Mouse (Mus musculus): Measurements from ENCODE around the gene Lrmp. TPM values are rescaled to one million over a fixed set of nuclear protein-coding genes. Genes with fewer than 3 reads are reported as not detected.
"Not testable (repeated sequence)": the region's sequence is repeated elsewhere in the genome, so short reads cannot be mapped to it uniquely, and the experiment has no call there.

Gene Lrmp
- polyA plus RNA-seq, 1 experiment, result 1.9 TPM

- no peak overlapping the region for H3K27ac ChIP-seq (replicated peaks; ENCODE audit: low read depth, low read length)
- H3K4me1 ChIP-seq (ENCODE audit: control insufficient read depth, insufficient read depth, insufficient read length, low read length), result no peaks in the 10 kb centered on the region
Measured at GRCm38 (mm10) chr6:145090201-145090863, 25.1 kb upstream of the Lrmp start.

GRCm38 (mm10) chr6:145090928-145091327 is 24.5 kb upstream of the Lrmp start:
- no peak overlapping the region for H3K27ac ChIP-seq (replicated peaks; ENCODE audit: low read depth, low read length)
- no peak overlapping the region for H3K4me3 ChIP-seq (ENCODE audit: insufficient read depth, low read depth, low read length)
- no peaks in the 10 kb centered on the region for H3K4me1 ChIP-seq (ENCODE audit: control insufficient read depth, insufficient read depth, insufficient read length, low read length)

More at GRCm38 (mm10) chr6:145090201-145090863, 25.1 kb upstream of the Lrmp start:
- no peak overlapping the region for H3K4me3 ChIP-seq (ENCODE audit: insufficient read depth, low read depth, low read length)

- no peaks in the 10 kb centered on the region for H3K4me1 ChIP-seq (ENCODE audit: control insufficient read depth, insufficient read depth, insufficient read length, low read length)
- H3K27ac ChIP-seq (replicated peaks; ENCODE audit: low read depth, low read length), result no peak overlapping the region
- H3K4me3 ChIP-seq (ENCODE audit: insufficient read depth, low read depth, low read length), result no peak overlapping the region
Measured at GRCm38 (mm10) chr6:145091998-145092397, 23.5 kb upstream of the Lrmp start.

GRCm38 (mm10) chr6:145093038-145093622 is 22.3 kb upstream of the Lrmp start:
- not testable (repeated sequence) for H3K4me3 ChIP-seq (ENCODE audit: insufficient read depth, low read depth, low read length); H3K27ac ChIP-seq (replicated peaks; ENCODE audit: low read depth, low read length); H3K4me1 ChIP-seq (ENCODE audit: control insufficient read depth, insufficient read depth, insufficient read length, low read length)

- Histone ChIP-seq H3K4me1 (ENCODE audit: control insufficient read depth, insufficient read depth, insufficient read length, low read length) (no peaks in the 10 kb centered on the region), H3K27ac (replicated peaks; ENCODE audit: low read depth, low read length) (no peak overlapping the region), H3K4me3 (ENCODE audit: insufficient read depth, low read depth, low read length) (no peak overlapping the region)
Measured at GRCm38 (mm10) chr6:145094431-145094830, 21.0 kb upstream of the Lrmp start.

GRCm38 (mm10) chr6:145100923-145101322 is 14.5 kb upstream of the Lrmp start:
- Histone ChIP-seq H3K27ac (replicated peaks; ENCODE audit: low read depth, low read length) (no peak overlapping the region), H3K4me3 (ENCODE audit: insufficient read depth, low read depth, low read length) (no peak overlapping the region), H3K4me1 (ENCODE audit: control insufficient read depth, insufficient read depth, insufficient read length, low read length) (peaks cover 3% of the 10 kb centered on the region; the same call in 1 of the 2 replicates)

- no peak overlapping the region for H3K27ac ChIP-seq (replicated peaks; ENCODE audit: low read depth, low read length)
- no peak overlapping the region for H3K4me3 ChIP-seq (ENCODE audit: insufficient read depth, low read depth, low read length)
- H3K4me1 ChIP-seq (ENCODE audit: control insufficient read depth, insufficient read depth, insufficient read length, low read length), result peaks cover 3% of the 10 kb centered on the region; the same call in 1 of the 2 replicates
Measured at GRCm38 (mm10) chr6:145104241-145104939, 11.1 kb upstream of the Lrmp start.

- Histone ChIP-seq H3K4me3 (ENCODE audit: insufficient read depth, low read depth, low read length) (no peak overlapping the region), H3K27ac (replicated peaks; ENCODE audit: low read depth, low read length) (no peak overlapping the region)
Measured at GRCm38 (mm10) chr6:145105439-145105838, 10.0 kb upstream of the Lrmp start.

GRCm38 (mm10) chr6:145106163-145106842 is 9.2 kb upstream of the Lrmp start:
- no peak overlapping the region for H3K27ac ChIP-seq (replicated peaks; ENCODE audit: low read depth, low read length)

More at GRCm38 (mm10) chr6:145105439-145105838, 10.0 kb upstream of the Lrmp start:
- peaks cover 3% of the 10 kb centered on the region; the same call in 1 of the 2 replicates for H3K4me1 ChIP-seq (ENCODE audit: control insufficient read depth, insufficient read depth, insufficient read length, low read length)

GRCm38 (mm10) chr6:145110786-145111185 is 4.7 kb upstream of the Lrmp start:
- H3K27ac ChIP-seq (replicated peaks; ENCODE audit: low read depth, low read length), result no peak overlapping the region
- no peak overlapping the region for H3K4me3 ChIP-seq (ENCODE audit: insufficient read depth, low read depth, low read length)
- H3K4me1 ChIP-seq (ENCODE audit: control insufficient read depth, insufficient read depth, insufficient read length, low read length), result no peaks in the 10 kb centered on the region

More at GRCm38 (mm10) chr6:145106163-145106842, 9.2 kb upstream of the Lrmp start:
- Histone ChIP-seq H3K4me3 (ENCODE audit: insufficient read depth, low read depth, low read length) (no peak overlapping the region), H3K4me1 (ENCODE audit: control insufficient read depth, insufficient read depth, insufficient read length, low read length) (no peaks in the 10 kb centered on the region)

- Histone ChIP-seq H3K4me3 (ENCODE audit: insufficient read depth, low read depth, low read length) (no peak overlapping the region), H3K4me1 (ENCODE audit: control insufficient read depth, insufficient read depth, insufficient read length, low read length) (no peaks in the 10 kb centered on the region), H3K27ac (replicated peaks; ENCODE audit: low read depth, low read length) (no peak overlapping the region)
Measured at GRCm38 (mm10) chr6:145112865-145113264, 2.6 kb upstream of the Lrmp start.

GRCm38 (mm10) chr6:145114561-145114960 is 892 bp upstream of the Lrmp start:
- Histone ChIP-seq H3K4me1 (ENCODE audit: control insufficient read depth, insufficient read depth, insufficient read length, low read length) (no peaks in the 10 kb centered on the region), H3K27ac (replicated peaks; ENCODE audit: low read depth, low read length) (no peak overlapping the region), H3K4me3 (ENCODE audit: insufficient read depth, low read depth, low read length) (no peak overlapping the region)

- Histone ChIP-seq H3K27ac (replicated peaks; ENCODE audit: low read depth, low read length) (no peak overlapping the region), H3K4me3 (ENCODE audit: insufficient read depth, low read depth, low read length) (no peak overlapping the region), H3K4me1 (ENCODE audit: control insufficient read depth, insufficient read depth, insufficient read length, low read length) (0 out of 2 replicates have a peak, but pooled peaks cover 3% of the 10 kb centered on the region)
Measured at GRCm38 (mm10) chr6:145116098-145116672, 732 bp downstream of the Lrmp start.

GRCm38 (mm10) chr6:145120086-145120485 is 4.6 kb downstream of the Lrmp start:
- Histone ChIP-seq H3K27ac (replicated peaks; ENCODE audit: low read depth, low read length) (no peak overlapping the region), H3K4me1 (ENCODE audit: control insufficient read depth, insufficient read depth, insufficient read length, low read length) (0 out of 2 replicates have a peak, but pooled peaks cover 3% of the 10 kb centered on the region), H3K4me3 (ENCODE audit: insufficient read depth, low read depth, low read length) (no peak overlapping the region)
